Mouse (Mus musculus): Measurements from ENCODE around the gene Gpc6. TPM values are rescaled to one million over a fixed set of nuclear protein-coding genes. Genes with fewer than 3 reads are reported as not detected.

Gene Gpc6
- total RNA-seq, 2 experiments from 2014 or later = 18.2 to 19.4 TPM

DNA sequence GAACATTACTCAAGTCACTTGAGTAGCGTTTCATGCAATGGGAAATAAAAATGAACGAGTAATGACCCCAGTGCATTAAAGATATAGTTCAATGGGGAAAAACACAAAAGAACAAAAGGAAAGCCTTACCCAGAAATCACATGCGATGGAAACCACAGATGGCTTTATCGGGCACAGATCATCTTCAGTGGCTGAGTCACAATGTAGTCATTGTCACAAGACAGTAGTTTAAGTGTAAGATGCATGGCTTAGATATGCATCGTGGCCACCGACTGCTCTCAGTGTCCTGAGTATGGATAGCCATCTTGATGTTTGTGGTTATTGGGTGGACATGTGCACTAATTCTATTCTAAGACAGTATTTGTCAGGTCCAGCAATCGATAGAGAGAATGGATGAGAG, 601.9 kb downstream of the Gpc6 start:
- TF ChIP-seq CTCF (IDR thresholded peaks at IDR 0.05) = no peak
- intact Hi-C loops (cut with DNase I) = no loop called here
- no peak for DNase-seq (ENCODE audit: extremely low spot score in 1 of 2, low spot score in 2 of 2)
- Histone ChIP-seq H3K27ac (no peak overlapping the region), H3K4me3 (no peak overlapping the region)

- Histone ChIP-seq H3K4me3 (no peak overlapping the region), H3K27ac (no peak overlapping the region)
- TF ChIP-seq CTCF (IDR thresholded peaks at IDR 0.05) = no peak
- intact Hi-C loops (cut with DNase I) = no loop called here
- no peak for DNase-seq (ENCODE audit: extremely low spot score in 1 of 2, low spot score in 2 of 2)
These were observed 604.3 kb downstream of the Gpc6 start for GRCm38 (mm10) chr14:117529439-117529838.

- DNase-seq (ENCODE audit: extremely low spot score in 1 of 2, low spot score in 2 of 2) = no peak
- intact Hi-C loops (cut with DNase I) = no loop called here
- H3K27ac ChIP-seq = no peak overlapping the region
- no peak for TF ChIP-seq CTCF (IDR thresholded peaks at IDR 0.05)
- no peak overlapping the region for H3K4me3 ChIP-seq
These were observed 627.7 kb downstream of the Gpc6 start for GRCm38 (mm10) chr14:117552776-117553175.

DNA sequence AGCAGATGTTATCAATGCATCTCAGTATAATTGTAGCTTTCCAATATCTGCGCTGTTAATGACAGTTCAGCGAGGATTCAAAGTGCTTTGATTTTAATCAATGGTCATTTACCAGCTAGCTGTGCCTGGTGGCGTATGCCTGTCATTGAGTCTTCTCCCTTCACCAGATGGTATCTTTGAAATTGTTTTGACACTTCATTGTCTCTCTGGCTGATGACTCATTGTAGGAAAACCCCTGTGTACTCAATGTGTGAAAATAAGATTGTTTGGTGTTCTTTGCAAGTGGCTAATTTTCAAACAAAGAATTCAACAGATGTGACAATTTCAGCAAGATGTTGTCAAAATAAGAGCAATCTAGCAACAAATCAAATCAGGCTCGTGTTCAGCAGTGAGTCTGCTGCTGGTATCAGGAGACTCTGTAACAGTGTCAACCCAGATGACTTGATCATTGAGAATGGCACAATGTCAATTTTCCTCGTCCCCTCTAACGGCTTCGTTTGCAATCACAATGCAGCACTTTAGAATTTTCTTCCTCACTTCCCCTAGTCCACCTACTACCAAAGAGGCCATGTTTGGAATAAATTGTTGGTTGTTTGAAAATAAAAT, 631.7 kb downstream of the Gpc6 start:
- H3K27ac ChIP-seq = no peak overlapping the region
- no peak overlapping the region for H3K4me3 ChIP-seq
- TF ChIP-seq CTCF (IDR thresholded peaks at IDR 0.05) = no peak
- intact Hi-C loops (cut with DNase I) = no loop called here
- no peak for DNase-seq (ENCODE audit: extremely low spot score in 1 of 2, low spot score in 2 of 2)

DNA sequence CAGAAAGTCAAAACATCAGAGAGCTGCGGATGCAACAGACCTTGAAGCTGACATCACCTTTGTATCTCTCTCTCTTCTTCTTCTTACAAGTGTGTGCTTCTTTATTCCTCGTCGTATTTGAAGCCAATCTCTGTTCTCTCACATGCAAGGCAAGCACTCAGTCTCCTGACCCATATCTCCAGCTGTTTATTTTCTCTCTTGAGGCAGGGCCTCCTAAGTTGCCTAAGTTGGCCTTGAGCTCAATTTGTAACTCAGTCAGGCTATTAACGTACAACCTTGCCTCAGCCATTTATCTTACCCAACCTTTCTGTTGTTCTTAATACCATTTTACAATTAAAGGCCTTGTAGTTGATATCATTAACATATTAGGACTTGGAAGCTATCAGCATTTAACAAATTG, 637.0 kb downstream of the Gpc6 start:
- DNase-seq (ENCODE audit: extremely low spot score in 1 of 2, low spot score in 2 of 2) = no peak
- no peak overlapping the region for H3K27ac ChIP-seq
- H3K4me3 ChIP-seq = no peak overlapping the region
- no peak for TF ChIP-seq CTCF (IDR thresholded peaks at IDR 0.05)
- intact Hi-C loops (cut with DNase I) = no loop called here

DNA sequence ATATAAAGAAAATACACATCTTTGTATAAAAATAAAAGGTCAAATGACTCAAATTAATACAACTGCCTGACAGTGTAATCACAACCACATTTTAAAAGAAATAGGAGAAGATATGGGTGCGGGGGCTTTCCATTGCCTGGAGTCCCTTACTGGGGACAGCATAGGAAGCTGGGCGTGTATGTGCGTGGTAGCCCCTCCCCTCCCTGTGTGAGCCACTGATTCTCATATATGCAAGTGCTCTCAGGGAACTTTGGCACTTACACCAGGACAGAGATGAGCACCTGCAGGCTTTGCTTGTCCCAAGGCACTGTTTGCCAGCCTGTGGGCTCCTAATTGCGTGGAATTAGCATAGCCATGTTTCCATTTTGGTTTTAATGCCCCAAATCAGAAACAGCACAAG, 644.2 kb downstream of the Gpc6 start:
- H3K4me3 ChIP-seq = no peak overlapping the region
- no peak overlapping the region for H3K27ac ChIP-seq
- intact Hi-C loops (cut with DNase I) = no loop called here
- DNase-seq (ENCODE audit: extremely low spot score in 1 of 2, low spot score in 2 of 2) = no peak
- TF ChIP-seq CTCF (IDR thresholded peaks at IDR 0.05) = no peak

- peak in 1 of 2 experiments; percentile 16 for DNase-seq (ENCODE audit: extremely low spot score in 1 of 2, low spot score in 2 of 2)
- intact Hi-C loops (cut with DNase I) = no loop called here
These were observed 647.1 kb downstream of the Gpc6 start for GRCm38 (mm10) chr14:117572213-117572612.

GRCm38 (mm10) chr14:117574216-117574615, 649.1 kb downstream of the Gpc6 start:
- no peak for TF ChIP-seq CTCF (IDR thresholded peaks at IDR 0.05)
- no peak overlapping the region for H3K27ac ChIP-seq
- intact Hi-C loops (cut with DNase I) = no loop called here
- H3K4me3 ChIP-seq = no peak overlapping the region
- DNase-seq (ENCODE audit: extremely low spot score in 1 of 2, low spot score in 2 of 2) = no peak

More at GRCm38 (mm10) chr14:117572213-117572612, 647.1 kb downstream of the Gpc6 start:
- TF ChIP-seq CTCF (IDR thresholded peaks at IDR 0.05) = no peak
- peak overlapping the region; percentile 14 for H3K4me3 ChIP-seq
- H3K27ac ChIP-seq = no peak overlapping the region

DNA sequence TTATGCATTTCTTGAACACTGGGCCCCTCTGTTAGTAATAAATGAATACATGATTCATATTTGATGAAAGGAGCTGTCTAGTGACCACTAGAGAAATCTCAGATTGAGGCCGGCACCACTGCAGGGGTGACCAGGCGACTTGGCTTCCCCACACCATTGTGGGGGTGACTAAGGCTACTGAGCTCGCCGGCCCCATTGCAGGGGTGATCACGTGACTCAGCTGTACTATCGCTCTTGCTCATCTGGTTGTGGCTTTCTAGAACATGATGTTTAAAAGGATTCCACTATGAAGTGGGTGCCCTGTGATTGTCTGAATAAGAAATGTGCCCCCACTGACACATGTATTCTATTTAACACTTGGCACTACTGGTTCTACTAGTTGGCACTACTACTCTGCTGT, 656.6 kb downstream of the Gpc6 start:
- DNase-seq (ENCODE audit: extremely low spot score in 1 of 2, low spot score in 2 of 2) = no peak
- no peak overlapping the region for H3K27ac ChIP-seq
- no peak for TF ChIP-seq CTCF (IDR thresholded peaks at IDR 0.05)
- H3K4me3 ChIP-seq = no peak overlapping the region
- intact Hi-C loops (cut with DNase I) = no loop called here

- intact Hi-C loops (cut with DNase I) = no loop called here
- Histone ChIP-seq H3K4me3 (no peak overlapping the region), H3K27ac (no peak overlapping the region)
- TF ChIP-seq CTCF (IDR thresholded peaks at IDR 0.05) = no peak
- no peak for DNase-seq (ENCODE audit: extremely low spot score in 1 of 2, low spot score in 2 of 2)
These were observed 674.6 kb downstream of the Gpc6 start for GRCm38 (mm10) chr14:117599758-117600157.

- Histone ChIP-seq H3K27ac (no peak overlapping the region), H3K4me3 (no peak overlapping the region)
- TF ChIP-seq CTCF (IDR thresholded peaks at IDR 0.05) = no peak
- intact Hi-C loops (cut with DNase I) = no loop called here
- DNase-seq (ENCODE audit: extremely low spot score in 1 of 2, low spot score in 2 of 2) = no peak
These were observed 678.7 kb downstream of the Gpc6 start for GRCm38 (mm10) chr14:117603837-117604236.

- no peak overlapping the region for H3K27ac ChIP-seq
- TF ChIP-seq CTCF (IDR thresholded peaks at IDR 0.05) = no peak
- no peak overlapping the region for H3K4me3 ChIP-seq
- intact Hi-C loops (cut with DNase I) = no loop called here
- DNase-seq (ENCODE audit: extremely low spot score in 1 of 2, low spot score in 2 of 2) = no peak
These were observed 680.6 kb downstream of the Gpc6 start for GRCm38 (mm10) chr14:117605750-117606149.

DNA sequence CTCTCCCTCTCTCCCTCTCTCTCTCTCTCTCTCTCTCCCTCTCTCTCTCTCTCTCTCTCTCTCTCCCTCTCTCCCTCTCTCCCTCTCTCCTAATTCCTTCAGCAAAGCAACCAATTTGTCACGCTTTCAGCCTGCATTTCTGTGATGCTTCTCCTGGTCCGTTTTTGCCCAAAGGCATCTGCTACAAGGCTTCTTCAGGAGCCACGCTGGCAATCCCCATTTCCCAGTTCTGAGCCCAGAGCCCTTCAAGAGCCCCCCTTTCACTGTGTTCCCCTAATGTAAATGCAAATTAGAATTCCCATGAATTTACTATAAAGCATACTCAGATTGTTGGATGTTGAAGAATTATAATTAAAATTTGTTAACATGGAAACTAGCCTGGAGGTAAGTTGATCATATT, 686.0 kb downstream of the Gpc6 start:
- TF ChIP-seq CTCF (IDR thresholded peaks at IDR 0.05) = no peak
- intact Hi-C loops (cut with DNase I) = no loop called here
- DNase-seq (ENCODE audit: extremely low spot score in 1 of 2, low spot score in 2 of 2) = no peak
- no peak overlapping the region for H3K27ac ChIP-seq
- H3K4me3 ChIP-seq = no peak overlapping the region

All from left cerebral cortex, adult 2 months (tissue).